Mouse (Mus musculus) intestine, embryonic 16.5 days (tissue): Measurements from ENCODE around the gene Acot3. TPM values are rescaled to one million over a fixed set of nuclear protein-coding genes. Genes with fewer than 3 reads are reported as not detected.
A peak's percentile ranks its signal among the peaks of the same experiment; 100 is the strongest.

ENCODE experiments used
- ATAC-seq: fragments of 200-750 bp; cut with Nextera tagmentation; 2 replicates; pipeline ENCODE4 v1.8.0; 2017; ENCODE audit warnings: moderate TSS enrichment, moderate library complexity
- H3K27ac ChIP-seq: fragments of 300-500 bp; sonication (generic); 2 replicates; pipeline ENCODE4 v1.5.1; 2014; ENCODE audit warnings: mild to moderate bottlenecking, low read length
- H3K27me3 ChIP-seq: fragments of 300-500 bp; sonication (generic); replicated peaks from 2 replicates; pipeline ENCODE4 v1.6.1; 2014; ENCODE audit warnings: low read length, control low read depth, mixed read lengths; ENCODE audit not compliant: control insufficient read depth, insufficient read depth
- H3K36me3 ChIP-seq: fragments of 300-500 bp; sonication (generic); 2 replicates; pipeline ENCODE4 v1.6.1; 2014; ENCODE audit warnings: low read length, control low read depth; ENCODE audit not compliant: control insufficient read depth, insufficient read depth
- H3K4me1 ChIP-seq: fragments of 300-500 bp; sonication (generic); 2 replicates; pipeline ENCODE4 v1.6.1; 2014; ENCODE audit warnings: low read length, control low read depth, mixed read lengths; ENCODE audit not compliant: control insufficient read depth, insufficient read depth
- H3K4me2 ChIP-seq: fragments of 300-500 bp; sonication (generic); 2 replicates; pipeline ENCODE4 v1.6.1; 2014; ENCODE audit warnings: low read depth, low read length, control low read depth
- H3K4me3 ChIP-seq: fragments of 300-500 bp; sonication (generic); 2 replicates; pipeline ENCODE4 v1.5.1; 2014; ENCODE audit warnings: mild to moderate bottlenecking, low read length
- H3K9ac ChIP-seq: fragments of 300-500 bp; sonication (generic); 2 replicates; pipeline ENCODE4 v1.6.1; 2014; ENCODE audit warnings: low read depth, low read length
- H3K9me3 ChIP-seq: fragments of 300-500 bp; sonication (generic); 2 replicates; pipeline ENCODE4 v1.6.1; 2016; ENCODE audit warnings: low read length, control low read depth; ENCODE audit not compliant: control insufficient read depth
- WGBS: fragments of 180-500 bp; shearing (Covaris S2); extraction: QIAGEN DNeasy Blood & Tissue Kit; methylation state at CpG from one replicate; pipeline ENCODE4 v1.1.7; 2014; 5-methylcytosine and 5-hydroxymethylcytosine counted together
- polyA plus RNA-seq: library from polyadenylated mRNA; unstranded; fragments of >200 nt; fragmentation: Nextera tagmentation; extraction: Ambion mirVana; gene quantifications from 2 replicates; pipeline ENCODE4 v1.2.1, GENCODE M21; 2015

Gene Acot3
- polyA plus RNA-seq, 1 experiment from 2014 or later: 7.0 TPM

- H3K9me3 ChIP-seq: no peaks in the 10 kb centered on the region
- H3K4me3 ChIP-seq: peak overlapping the region; percentile 61
- no peak; the same call in none of the 2 replicates for ATAC-seq
- no peaks in the 10 kb centered on the region for H3K4me1 ChIP-seq
- H3K4me2 ChIP-seq: peak overlapping the region; percentile 91
- no peak overlapping the region for H3K27ac ChIP-seq
- peak overlapping the region; percentile 75 for H3K9ac ChIP-seq
- 52% methylated on average over 2 of the region's 2 CpGs for whole genome bisulfite sequencing
- H3K36me3 ChIP-seq: no peaks in the 10 kb centered on the region
- H3K27me3 ChIP-seq: no peaks in the 10 kb centered on the region
Observed at GRCm38 (mm10) chr12:84101493-84101845, 49.5 kb downstream of the Acot3 start.

GRCm38 (mm10) chr12:84107012-84107411 is 55.1 kb downstream of the Acot3 start:
- whole genome bisulfite sequencing: 77% methylated on average over 3 of the region's 3 CpGs
- no peak overlapping the region for H3K9ac ChIP-seq
- no peak overlapping the region for H3K4me3 ChIP-seq
- no peaks in the 10 kb centered on the region for H3K4me1 ChIP-seq
- H3K36me3 ChIP-seq: no peaks in the 10 kb centered on the region
- H3K27ac ChIP-seq: no peak overlapping the region
- H3K4me2 ChIP-seq: no peak overlapping the region
- no peaks in the 10 kb centered on the region for H3K27me3 ChIP-seq
- no peaks in the 10 kb centered on the region for H3K9me3 ChIP-seq
- no peak for ATAC-seq

GRCm38 (mm10) chr12:84107692-84108091 is 55.7 kb downstream of the Acot3 start:
- no peak overlapping the region for H3K9ac ChIP-seq
- no peaks in the 10 kb centered on the region for H3K4me1 ChIP-seq
- 84% methylated on average over 1 of the region's 1 CpGs for whole genome bisulfite sequencing
- H3K27me3 ChIP-seq: no peaks in the 10 kb centered on the region
- no peak overlapping the region for H3K4me3 ChIP-seq
- no peak overlapping the region for H3K27ac ChIP-seq
- no peak overlapping the region for H3K4me2 ChIP-seq
- H3K9me3 ChIP-seq: no peaks in the 10 kb centered on the region
- no peak for ATAC-seq
- H3K36me3 ChIP-seq: no peaks in the 10 kb centered on the region

- 62% methylated on average over 1 of the region's 1 CpGs for WGBS
- H3K36me3 ChIP-seq: no peaks in the 10 kb centered on the region
- H3K9ac ChIP-seq: no peak overlapping the region
- peaks cover 2% of the 10 kb centered on the region for H3K4me1 ChIP-seq
- H3K4me3 ChIP-seq: no peak overlapping the region
- H3K27me3 ChIP-seq: no peaks in the 10 kb centered on the region
- H3K4me2 ChIP-seq: no peak overlapping the region
- no peaks in the 10 kb centered on the region for H3K9me3 ChIP-seq
- ATAC-seq: no peak
- H3K27ac ChIP-seq: no peak overlapping the region
Observed at GRCm38 (mm10) chr12:84109924-84110323, 58.0 kb downstream of the Acot3 start.

Other genes with a start within 250 kb of the Acot3 start
- 35.7 and 36.1 TPM in 2 replicates for gene Numb, start 130.2 kb upstream of the Acot3 start, polyA plus RNA-seq
- gene Riox1, start 101.5 kb upstream of the Acot3 start, polyA plus RNA-seq: 10.2 and 11.7 TPM in 2 replicates
- gene Heatr4, start 67.3 kb upstream of the Acot3 start, polyA plus RNA-seq: not detected in 2 replicates
- gene Acot2, start 64.3 kb upstream of the Acot3 start, polyA plus RNA-seq: 35.3 and 39.5 TPM in 2 replicates
- 159 and 188 TPM in 2 replicates for gene Acot1, start 42.7 kb upstream of the Acot3 start, polyA plus RNA-seq
- 12.9 and 20.6 TPM in 2 replicates for gene Acot4, start 13.8 kb upstream of the Acot3 start, polyA plus RNA-seq
- gene Gm49366, start 13.2 kb upstream of the Acot3 start, polyA plus RNA-seq: not detected in 2 replicates
- 0.21 and 0.28 TPM in 2 replicates for gene Acot5, start 17.2 kb downstream of the Acot3 start, polyA plus RNA-seq
- gene Acot6, start 48.5 kb downstream of the Acot3 start, polyA plus RNA-seq: 2.5 and 3.2 TPM in 2 replicates
- 2.4 and 3.4 TPM in 2 replicates for gene Dnal1, start 62.2 kb downstream of the Acot3 start, polyA plus RNA-seq
- 0.34 and 0.67 TPM in 2 replicates for gene Pnma1, start 96.3 kb downstream of the Acot3 start, polyA plus RNA-seq
- 6.3 and 6.7 TPM in 2 replicates for gene Elmsan1, start 166.7 kb downstream of the Acot3 start, polyA plus RNA-seq
- 58.1 and 60.2 TPM in 2 replicates for gene Ptgr2, start 233.1 kb downstream of the Acot3 start, polyA plus RNA-seq